In the genomic region with DNA sequence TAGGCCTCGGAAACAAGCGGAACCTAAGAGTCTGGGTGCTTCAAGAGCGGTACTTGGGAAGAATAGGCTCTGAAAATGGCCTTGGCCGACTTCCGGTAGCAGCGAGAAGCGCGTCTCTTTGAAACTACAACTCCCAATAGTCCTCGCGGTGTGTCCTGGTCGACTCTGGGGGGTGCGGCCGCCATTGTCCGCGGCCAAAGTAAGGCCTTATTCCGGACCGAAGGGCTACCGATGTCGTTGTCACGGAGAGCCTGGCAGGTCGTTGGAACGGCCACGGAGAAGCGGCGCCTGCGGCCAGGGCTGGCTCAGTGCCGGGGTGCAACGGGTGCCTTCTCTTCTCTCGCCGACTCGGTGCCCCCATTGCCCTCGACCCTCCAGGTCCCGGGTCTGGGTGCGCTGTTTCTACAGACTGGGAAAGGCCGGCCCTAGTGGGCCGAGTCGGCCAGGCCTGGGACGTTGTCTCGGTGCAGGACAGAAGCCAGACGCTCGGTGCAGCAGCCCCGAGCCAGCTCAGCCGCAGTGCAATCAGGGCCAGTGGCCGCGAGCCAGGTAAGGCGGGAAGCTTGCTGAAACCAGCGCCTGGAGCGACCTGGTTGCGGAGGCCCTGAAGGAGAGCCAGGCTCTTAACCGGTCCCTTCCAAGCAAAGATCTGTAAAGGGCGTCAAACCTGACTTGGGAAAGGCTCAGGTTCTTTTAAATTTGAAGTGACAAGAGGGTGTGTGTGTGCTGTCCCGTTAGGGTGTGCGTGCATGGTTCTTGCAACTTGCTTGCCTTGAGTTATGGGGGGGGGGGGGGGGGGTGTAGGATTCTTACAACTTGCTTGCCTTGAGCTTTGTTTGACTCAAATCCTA, we compare ENCODE assay signal across 8 mouse cellular contexts. TPM values are rescaled to one million over a fixed set of nuclear protein-coding genes. Genes with fewer than 3 reads are reported as not detected.
DNase-seq lines count a peak whose midpoint lies in the region; ATAC-seq lines count a peak whose summit lies in the region.

Zfp606 (plus strand) TSS at position 136 of the 851 bp plus-strand sequence.

- DNase-seq in CD8-positive naive resting alpha-beta T cell, adult 2 months (ENCODE audit: low read depth in 2 of 2, low spot score in 2 of 2) = peak; percentile 55 to 68
- peak; percentile 24 for DNase-seq in c-Kit-negative CD71-positive TER-119-positive erythroid progenitor cells, embryonic 14.5 days (ENCODE audit: low read depth, low spot score)
- peak; percentile 89 for DNase-seq in forebrain, embryonic 11.5 days (ENCODE audit: low spot score)
- DNase-seq in kidney, postnatal 36 days = peak; percentile 91 to 94
- peak; percentile 96 for DNase-seq in telencephalon, adult 2 months (ENCODE audit: low read depth, low spot score)

- WGBS in forebrain, embryonic 11.5 days = under 1% methylated on average over 53 of the region's 53 CpGs
- WGBS in heart, embryonic 16.5 days = under 1% methylated on average over 53 of the region's 53 CpGs
- under 1% methylated on average over 53 of the region's 53 CpGs for WGBS in liver, embryonic 15.5 days (ENCODE audit: insufficient replicate concordance)
- under 1% methylated on average over 53 of the region's 53 CpGs for WGBS in neural tube, embryonic 12.5 days

- H3K4me2 ChIP-seq in forebrain, embryonic 11.5 days (ENCODE audit: low read depth, low read length, severe bottlenecking) = peak within 1 kb of the TSS; percentile 51
- peak within 1 kb of the TSS; percentile 78 for H3K4me2 ChIP-seq in heart, embryonic 16.5 days (ENCODE audit: low read depth, low read length)
- peak within 1 kb of the TSS; percentile 74 for H3K4me2 ChIP-seq in liver, embryonic 15.5 days
- peak within 1 kb of the TSS; percentile 61 for H3K4me2 ChIP-seq in neural tube, embryonic 12.5 days (replicated peaks)

- H3K27me3 ChIP-seq in forebrain, embryonic 11.5 days (ENCODE audit: control insufficient read depth, insufficient read depth, low read length) = no peaks in the 10 kb centered on the region
- H3K27me3 ChIP-seq in heart, embryonic 16.5 days (ENCODE audit: control insufficient read depth, insufficient read depth, low read length) = no peaks in the 10 kb centered on the region
- no peaks in the 10 kb centered on the region for H3K27me3 ChIP-seq in liver, embryonic 15.5 days
- H3K27me3 ChIP-seq in neural tube, embryonic 12.5 days (replicated peaks) = no peaks in the 10 kb centered on the region

- H3K4me1 ChIP-seq in forebrain, embryonic 11.5 days (replicated peaks; ENCODE audit: control insufficient read depth, insufficient read depth, low read length) = no peaks in the 10 kb centered on the region
- H3K4me1 ChIP-seq in heart, embryonic 16.5 days (ENCODE audit: control insufficient read depth, insufficient read depth, low read length) = peaks cover 6% of the 10 kb centered on the region
- peaks cover 12% of the 10 kb centered on the region for H3K4me1 ChIP-seq in liver, embryonic 15.5 days (replicated peaks)
- no peaks in the 10 kb centered on the region for H3K4me1 ChIP-seq in neural tube, embryonic 12.5 days

- peaks cover 7% of the 10 kb centered on the region; the same call in 1 of the 2 replicates for H3K9me3 ChIP-seq in forebrain, embryonic 11.5 days (ENCODE audit: control insufficient read depth, low read length)
- no peaks in the 10 kb centered on the region for H3K9me3 ChIP-seq in heart, embryonic 16.5 days (replicated peaks; ENCODE audit: control insufficient read depth, low read length)
- H3K9me3 ChIP-seq in liver, embryonic 15.5 days (replicated peaks) = no peaks in the 10 kb centered on the region
- peaks cover 17% of the 10 kb centered on the region for H3K9me3 ChIP-seq in neural tube, embryonic 12.5 days

- H3K36me3 ChIP-seq in forebrain, embryonic 11.5 days (ENCODE audit: control insufficient read depth, insufficient read depth, low read length) = peaks cover 28% of the 10 kb centered on the region
- H3K36me3 ChIP-seq in heart, embryonic 16.5 days (ENCODE audit: control insufficient read depth, insufficient read depth) = peaks cover 32% of the 10 kb centered on the region
- peaks cover 26% of the 10 kb centered on the region for H3K36me3 ChIP-seq in liver, embryonic 15.5 days (replicated peaks)
- H3K36me3 ChIP-seq in neural tube, embryonic 12.5 days = peaks cover 32% of the 10 kb centered on the region

- peak; percentile 94 for ATAC-seq in forebrain, embryonic 11.5 days (replicated peaks; ENCODE audit: low FRiP score)
- peak; percentile 99 for ATAC-seq in heart, embryonic 16.5 days (replicated peaks; ENCODE audit: extremely low read depth, insufficient read depth, low FRiP score)
- ATAC-seq in liver, embryonic 15.5 days (ENCODE audit: insufficient read depth) = peak; percentile 92
- peak; percentile 96 for ATAC-seq in neural tube, embryonic 12.5 days (ENCODE audit: low FRiP score, low read depth)

- peak within 1 kb of the TSS; percentile 64; the same call in 1 of the 2 replicates for H3K27ac ChIP-seq in forebrain, embryonic 11.5 days (ENCODE audit: low read depth, low read length)
- H3K27ac ChIP-seq in heart, embryonic 16.5 days (ENCODE audit: low read length) = peak within 1 kb of the TSS; percentile 95
- peak within 1 kb of the TSS; percentile 54 for H3K27ac ChIP-seq in liver, embryonic 15.5 days (replicated peaks)
- peak within 1 kb of the TSS; percentile 50; the same call in 1 of the 2 replicates for H3K27ac ChIP-seq in neural tube, embryonic 12.5 days

- H3K4me3 ChIP-seq in forebrain, embryonic 11.5 days (ENCODE audit: low read depth, low read length) = peak within 1 kb of the TSS; percentile 85
- peak within 1 kb of the TSS; percentile 82 for H3K4me3 ChIP-seq in heart, embryonic 16.5 days (ENCODE audit: low read length)
- peak within 1 kb of the TSS; percentile 77 for H3K4me3 ChIP-seq in liver, embryonic 15.5 days (replicated peaks)
- peak within 1 kb of the TSS; percentile 90 for H3K4me3 ChIP-seq in neural tube, embryonic 12.5 days

- H3K9ac ChIP-seq in forebrain, embryonic 11.5 days (ENCODE audit: low read length) = peak within 1 kb of the TSS; percentile 95
- H3K9ac ChIP-seq in heart, embryonic 16.5 days (ENCODE audit: low read length) = peak within 1 kb of the TSS; percentile 98
- H3K9ac ChIP-seq in liver, embryonic 15.5 days = peak within 1 kb of the TSS; percentile 73
- H3K9ac ChIP-seq in neural tube, embryonic 12.5 days = peak within 1 kb of the TSS; percentile 94

RNA-seq across cellular contexts. Expression of gene Zfp606, which starts in this region (rescaled TPM):
- polyA plus RNA-seq in forebrain, embryonic 11.5 days (2014; fragmentation: Nextera tagmentation; extraction: Ambion mirVana) = 47.1 and 49.7 TPM in 2 replicates
- polyA plus RNA-seq in heart, embryonic 16.5 days (2015; fragmentation: Nextera tagmentation; extraction: Ambion mirVana) = 15.1 and 15.2 TPM in 2 replicates
- polyA plus RNA-seq in liver, embryonic 15.5 days (2015; fragmentation: Nextera tagmentation; extraction: Ambion mirVana) = 2.5 and 2.7 TPM in 2 replicates
- 42.3 and 47.6 TPM in 2 replicates for polyA plus RNA-seq in neural tube, embryonic 12.5 days (2016; fragmentation: Nextera tagmentation; extraction: Ambion mirVana)

Comparison
In these comparisons a context has a peak if more than half of its experiments do, and no peak if none do; other contexts are left out.
1. Peak in every context shown above with its lines: DNase-seq, ATAC-seq, H3K4me3 ChIP-seq and H3K27ac ChIP-seq.
2. DNase-seq: peak in every context shown above with its lines; median percentile 96 in telencephalon, adult 2 months; 92 in kidney, postnatal 36 days; 89 in forebrain, embryonic 11.5 days; 62 in CD8-positive naive resting alpha-beta T cell, adult 2 months; 24 in c-Kit-negative CD71-positive TER-119-positive erythroid progenitor cells, embryonic 14.5 days.